Mouse (Mus musculus): ENCODE measurements around the gene Morn1. TPM values are rescaled to one million over a fixed set of nuclear protein-coding genes. Genes with fewer than 3 reads are reported as not detected.

Morn1 gene
- polyA plus RNA-seq, 1 experiment = 6.5 TPM

- no peak overlapping the region for H3K27ac ChIP-seq (ENCODE audit: control insufficient read depth, insufficient read depth, low read depth, low read length, poor library complexity)
- TF ChIP-seq POLR2A (IDR thresholded peaks at IDR 0.05; ENCODE audit: borderline replicate concordance, control insufficient read depth, low read depth, low read length) = no peak
- no peak for TF ChIP-seq CTCF (IDR thresholded peaks at IDR 0.05; ENCODE audit: control insufficient read depth, insufficient read depth, low read length)
- no peak overlapping the region for H3K4me3 ChIP-seq (replicated peaks; ENCODE audit: control insufficient read depth, low read depth, low read length)
- H3K4me1 ChIP-seq (ENCODE audit: control insufficient read depth, insufficient read depth, low read length) = peaks cover 15% of the 10 kb centered on the region
- 86% methylated on average over 9 of the region's 9 CpGs for WGBS
Measured at GRCm38 (mm10) chr4:155123868-155124534, 37.6 kb downstream of the Morn1 start.

- Histone ChIP-seq H3K4me3 (replicated peaks; ENCODE audit: control insufficient read depth, low read depth, low read length) (no peak overlapping the region), H3K27ac (ENCODE audit: control insufficient read depth, insufficient read depth, low read depth, low read length, poor library complexity) (no peak overlapping the region), H3K4me1 (ENCODE audit: control insufficient read depth, insufficient read depth, low read length) (peaks cover 15% of the 10 kb centered on the region)
- TF ChIP-seq CTCF (IDR thresholded peaks at IDR 0.05; ENCODE audit: control insufficient read depth, insufficient read depth, low read length) (no peak), POLR2A (IDR thresholded peaks at IDR 0.05; ENCODE audit: borderline replicate concordance, control insufficient read depth, low read depth, low read length) (no peak)
- WGBS = 24% methylated on average over 7 of the region's 7 CpGs
Measured at GRCm38 (mm10) chr4:155125310-155125709, 38.9 kb downstream of the Morn1 start.

DNA sequence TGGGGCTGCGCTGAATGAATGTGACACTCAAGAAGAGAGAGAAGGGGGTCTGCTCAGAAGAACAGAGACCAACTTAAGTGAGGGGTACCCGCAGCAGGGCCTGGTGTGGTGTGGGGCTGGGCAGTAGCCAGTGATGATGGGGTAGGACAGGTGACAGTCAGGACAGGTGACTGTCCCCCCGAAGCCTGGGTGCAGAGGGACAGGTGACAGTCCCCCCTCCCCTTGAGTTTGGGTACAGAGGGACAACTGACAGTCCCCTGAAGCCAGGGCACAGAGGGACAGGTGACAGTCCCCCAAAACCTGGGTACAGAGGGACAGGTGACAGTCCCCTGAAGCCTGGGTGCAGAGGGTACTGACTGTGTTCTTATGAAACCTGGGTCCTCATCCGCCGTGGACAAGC is 39.8 kb downstream of the Morn1 start:
- H3K4me1 ChIP-seq (ENCODE audit: control insufficient read depth, insufficient read depth, low read length) = peaks cover 13% of the 10 kb centered on the region

DNA sequence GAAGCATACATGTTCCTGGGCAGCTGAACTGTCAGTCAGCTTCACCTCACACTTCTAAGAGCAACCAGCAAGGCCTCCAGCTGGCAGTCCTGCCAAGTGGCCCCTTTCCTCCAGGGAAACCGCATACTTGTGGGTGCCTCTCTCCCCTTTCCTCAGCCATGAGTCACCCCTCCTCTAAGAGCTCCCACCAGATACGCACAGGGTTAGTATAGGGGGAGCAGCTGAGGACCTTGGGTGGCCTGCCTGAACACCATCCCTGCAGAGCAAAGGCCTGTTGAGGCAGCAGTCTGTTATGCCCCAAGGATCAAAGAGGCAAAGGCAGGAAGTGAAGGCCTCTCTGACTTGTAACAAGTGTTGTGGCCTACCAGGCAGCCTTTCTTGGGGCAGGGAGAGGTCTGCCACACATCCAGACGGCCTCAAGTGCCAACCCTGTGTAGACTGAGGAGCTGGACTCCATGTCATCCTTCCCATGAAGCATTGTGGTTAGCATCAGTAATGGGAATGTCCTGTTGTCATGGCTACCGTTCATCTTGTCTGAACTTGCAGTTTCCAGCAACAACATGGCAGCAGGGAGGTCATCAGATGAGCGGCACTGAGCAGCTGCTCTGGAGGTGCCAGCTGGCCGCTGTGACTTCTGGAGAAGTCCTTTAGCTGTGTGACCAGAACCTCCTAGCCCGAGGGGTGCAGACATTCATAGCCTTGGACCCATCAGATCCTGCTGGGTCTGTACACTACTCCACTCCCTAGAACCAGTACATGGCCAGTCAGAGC is 40.4 kb downstream of the Morn1 start:
- 51% methylated on average over 7 of the region's 7 CpGs for WGBS
- H3K27ac ChIP-seq (ENCODE audit: control insufficient read depth, insufficient read depth, low read depth, low read length, poor library complexity) = no peak overlapping the region; the same call in 1 of the 2 replicates
- peaks cover 11% of the 10 kb centered on the region for H3K4me1 ChIP-seq (ENCODE audit: control insufficient read depth, insufficient read depth, low read length)
- no peak overlapping the region for H3K4me3 ChIP-seq (replicated peaks; ENCODE audit: control insufficient read depth, low read depth, low read length)
- TF ChIP-seq CTCF (IDR thresholded peaks at IDR 0.05; ENCODE audit: control insufficient read depth, insufficient read depth, low read length) (no peak), POLR2A (IDR thresholded peaks at IDR 0.05; ENCODE audit: borderline replicate concordance, control insufficient read depth, low read depth, low read length) (no peak)

More for the DNA sequence above, 39.8 kb downstream of the Morn1 start:
- TF ChIP-seq CTCF (IDR thresholded peaks at IDR 0.05; ENCODE audit: control insufficient read depth, insufficient read depth, low read length) = no peak
- TF ChIP-seq POLR2A (IDR thresholded peaks at IDR 0.05; ENCODE audit: borderline replicate concordance, control insufficient read depth, low read depth, low read length) = no peak
- H3K4me3 ChIP-seq (replicated peaks; ENCODE audit: control insufficient read depth, low read depth, low read length) = no peak overlapping the region
- 47% methylated on average over 5 of the region's 5 CpGs for WGBS
- no peak overlapping the region; the same call in 1 of the 2 replicates for H3K27ac ChIP-seq (ENCODE audit: control insufficient read depth, insufficient read depth, low read depth, low read length, poor library complexity)

DNA sequence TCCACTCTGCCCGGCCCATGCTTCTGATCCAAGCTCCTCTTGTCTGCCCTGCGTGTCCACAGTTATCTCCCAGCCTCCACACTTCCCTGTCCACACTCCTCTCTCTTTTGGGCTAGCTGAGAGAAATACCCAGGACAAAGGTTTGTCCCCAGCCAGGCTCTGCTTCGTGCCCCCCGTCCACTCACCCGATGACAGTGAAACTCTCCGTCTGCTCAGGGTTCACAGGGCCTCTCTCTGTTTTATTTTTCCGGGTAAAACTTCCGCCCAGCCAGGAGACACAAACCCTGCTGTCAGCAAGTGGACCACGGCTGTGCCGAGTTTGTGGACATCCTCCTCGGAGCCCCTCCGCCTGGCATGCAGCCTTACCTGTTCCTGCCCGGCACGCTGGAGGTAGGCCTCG is 42.0 kb downstream of the Morn1 start:
- Histone ChIP-seq H3K27ac (ENCODE audit: control insufficient read depth, insufficient read depth, low read depth, low read length, poor library complexity) (no peak overlapping the region), H3K4me1 (ENCODE audit: control insufficient read depth, insufficient read depth, low read length) (peaks cover 8% of the 10 kb centered on the region), H3K4me3 (replicated peaks; ENCODE audit: control insufficient read depth, low read depth, low read length) (no peak overlapping the region)
- TF ChIP-seq POLR2A (IDR thresholded peaks at IDR 0.05; ENCODE audit: borderline replicate concordance, control insufficient read depth, low read depth, low read length) (no peak), CTCF (IDR thresholded peaks at IDR 0.05; ENCODE audit: control insufficient read depth, insufficient read depth, low read length) (no peak)
- WGBS = 91% methylated on average over 15 of the region's 15 CpGs

- Histone ChIP-seq H3K4me3 (replicated peaks; ENCODE audit: control insufficient read depth, low read depth, low read length) (no peak overlapping the region), H3K4me1 (ENCODE audit: control insufficient read depth, insufficient read depth, low read length) (peaks cover 8% of the 10 kb centered on the region), H3K27ac (ENCODE audit: control insufficient read depth, insufficient read depth, low read depth, low read length, poor library complexity) (no peak overlapping the region)
- TF ChIP-seq CTCF (IDR thresholded peaks at IDR 0.05; ENCODE audit: control insufficient read depth, insufficient read depth, low read length) = peak; percentile 51
- TF ChIP-seq POLR2A (IDR thresholded peaks at IDR 0.05; ENCODE audit: borderline replicate concordance, control insufficient read depth, low read depth, low read length) = no peak
- 78% methylated on average over 10 of the region's 10 CpGs for WGBS
Measured at GRCm38 (mm10) chr4:155129132-155129917, 42.9 kb downstream of the Morn1 start.

DNA sequence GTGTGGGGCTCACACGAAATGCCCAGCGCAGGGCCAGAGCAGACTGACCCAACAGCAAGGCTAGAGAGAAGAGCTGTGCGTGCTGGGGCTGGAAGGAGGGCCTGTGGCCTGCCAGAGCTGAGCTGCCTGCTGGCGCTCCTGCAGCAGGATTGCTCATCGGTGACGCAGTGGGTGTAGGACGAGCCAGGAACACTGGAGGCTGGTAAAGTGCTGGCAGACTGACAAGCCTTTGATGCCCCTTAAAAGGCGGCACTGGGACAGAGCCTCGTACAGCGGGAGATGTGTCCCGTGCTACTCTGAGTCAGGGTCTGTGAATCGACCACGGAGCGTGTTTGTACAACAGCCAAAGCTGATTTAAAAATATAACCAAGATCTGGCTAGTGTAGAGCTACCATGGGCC is 43.6 kb downstream of the Morn1 start:
- 84% methylated on average over 14 of the region's 14 CpGs for WGBS
- no peak for TF ChIP-seq CTCF (IDR thresholded peaks at IDR 0.05; ENCODE audit: control insufficient read depth, insufficient read depth, low read length)
- no peak for TF ChIP-seq POLR2A (IDR thresholded peaks at IDR 0.05; ENCODE audit: borderline replicate concordance, control insufficient read depth, low read depth, low read length)
- Histone ChIP-seq H3K27ac (ENCODE audit: control insufficient read depth, insufficient read depth, low read depth, low read length, poor library complexity) (no peak overlapping the region), H3K4me1 (ENCODE audit: control insufficient read depth, insufficient read depth, low read length) (peaks cover 8% of the 10 kb centered on the region), H3K4me3 (replicated peaks; ENCODE audit: control insufficient read depth, low read depth, low read length) (no peak overlapping the region)

- 86% methylated on average over 7 of the region's 7 CpGs for WGBS
- no peak overlapping the region for H3K4me3 ChIP-seq (replicated peaks; ENCODE audit: control insufficient read depth, low read depth, low read length)
- H3K27ac ChIP-seq (ENCODE audit: control insufficient read depth, insufficient read depth, low read depth, low read length, poor library complexity) = no peak overlapping the region
- no peak for TF ChIP-seq POLR2A (IDR thresholded peaks at IDR 0.05; ENCODE audit: borderline replicate concordance, control insufficient read depth, low read depth, low read length)
- TF ChIP-seq CTCF (IDR thresholded peaks at IDR 0.05; ENCODE audit: control insufficient read depth, insufficient read depth, low read length) = no peak
- H3K4me1 ChIP-seq (ENCODE audit: control insufficient read depth, insufficient read depth, low read length) = peaks cover 8% of the 10 kb centered on the region
Measured at GRCm38 (mm10) chr4:155130616-155131015, 44.2 kb downstream of the Morn1 start.

All from bone marrow, adult 2 months (tissue).